Mouse (Mus musculus): ENCODE data around the gene Gys1. TPM values are rescaled to one million over a fixed set of nuclear protein-coding genes. Genes with fewer than 3 reads are reported as not detected.
"Not testable (repeated sequence)": the region's sequence is repeated elsewhere in the genome, so short reads cannot be mapped to it uniquely, and the experiment has no call there.

The Gys1 gene
- total and polyA plus RNA-seq, 2 experiments from 2014 or later: 9.8 to 12.3 TPM

DNA sequence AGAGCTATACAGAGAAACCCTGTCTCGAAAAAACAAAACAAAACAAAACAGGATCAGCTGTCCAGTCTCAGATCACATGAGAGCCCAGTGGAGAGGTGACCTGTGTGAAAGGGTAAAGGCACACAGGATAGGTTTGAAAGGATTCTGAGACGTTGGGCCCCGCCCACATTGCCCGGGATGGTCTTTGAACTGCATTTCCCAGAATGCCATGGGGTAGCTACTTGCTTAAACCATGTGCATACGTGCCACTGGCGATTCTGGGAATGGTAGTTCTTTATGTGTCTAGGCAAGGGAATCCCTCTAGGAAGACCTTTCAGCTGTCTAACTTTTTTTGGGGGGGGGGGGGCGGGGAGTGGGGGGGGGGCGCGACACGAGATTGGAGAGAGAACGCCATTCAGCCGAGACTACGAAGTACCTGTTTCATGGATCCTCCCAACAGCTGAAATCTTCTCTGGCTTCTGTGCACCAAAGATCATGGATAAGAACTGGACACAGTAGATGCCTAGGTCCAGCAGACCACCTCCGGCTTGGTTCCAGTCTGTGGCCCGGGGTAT, 46.8 kb downstream of the Gys1 start, which contains the start of gene Tulp2:
Tulp2 (plus strand) TSS at position 504 of the 554 bp plus-strand sequence.
- 52% methylated on average over 15 of the region's 15 CpGs for WGBS
- ATAC-seq: peak; percentile 90
- H3K4me3 ChIP-seq (ENCODE audit: low read depth, low read length): no peak within 1 kb of the TSS
- no peak for TF ChIP-seq CTCF (IDR thresholded peaks at IDR 0.05; ENCODE audit: low read depth)
- peak; percentile 74 for DNase-seq
- H3K9ac ChIP-seq: no peak within 1 kb of the TSS
- no peak within 1 kb of the TSS for H3K4me2 ChIP-seq (ENCODE audit: low read depth)
- H3K4me1 ChIP-seq (ENCODE audit: insufficient read depth): no peaks in the 10 kb centered on the region
- no peaks in the 10 kb centered on the region for H3K36me3 ChIP-seq (ENCODE audit: insufficient read depth)
- H3K27me3 ChIP-seq (ENCODE audit: insufficient read depth, low read length): no peaks in the 10 kb centered on the region
- H3K9me3 ChIP-seq (ENCODE audit: low read length): no peaks in the 10 kb centered on the region
- no peak within 1 kb of the TSS for H3K27ac ChIP-seq (ENCODE audit: low read depth, low read length)

- H3K4me2 ChIP-seq (ENCODE audit: low read depth): no peak overlapping the region
- no peaks in the 10 kb centered on the region for H3K27me3 ChIP-seq (ENCODE audit: insufficient read depth, low read length)
- DNase-seq (no peak), ATAC-seq (no peak)
- H3K9ac ChIP-seq: no peak overlapping the region
- H3K4me1 ChIP-seq (ENCODE audit: insufficient read depth): no peaks in the 10 kb centered on the region
- H3K27ac ChIP-seq (ENCODE audit: low read depth, low read length): no peak overlapping the region
- no peaks in the 10 kb centered on the region for H3K9me3 ChIP-seq (ENCODE audit: low read length)
- no peak overlapping the region for H3K4me3 ChIP-seq (ENCODE audit: low read depth, low read length)
- no peak for TF ChIP-seq CTCF (IDR thresholded peaks at IDR 0.05; ENCODE audit: low read depth)
- H3K36me3 ChIP-seq (ENCODE audit: insufficient read depth): no peaks in the 10 kb centered on the region
- WGBS: 89% methylated on average over 1 of the region's 1 CpGs
These were observed 47.5 kb downstream of the Gys1 start for GRCm38 (mm10) chr7:45482166-45482565.

DNA sequence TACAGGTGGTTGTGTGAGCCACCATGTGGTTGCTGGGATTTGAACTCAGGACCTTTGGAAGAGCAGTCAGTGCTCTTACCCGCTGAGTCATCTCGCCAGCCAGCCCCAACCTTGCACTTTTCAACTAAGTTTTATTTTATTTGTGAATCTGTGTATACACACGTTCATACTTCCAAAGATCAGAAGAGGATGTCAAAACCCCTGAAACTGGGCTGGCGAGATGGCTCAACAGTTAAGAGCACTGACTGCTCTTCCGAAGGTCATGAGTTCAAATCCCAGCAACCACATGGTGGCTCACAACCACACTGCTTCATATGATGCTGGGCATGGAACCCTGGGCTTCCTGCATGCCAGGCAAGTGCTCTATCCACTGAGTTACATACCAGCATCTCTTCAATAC, 50.3 kb downstream of the Gys1 start:
- H3K27ac ChIP-seq (ENCODE audit: low read depth, low read length); DNase-seq; H3K4me2 ChIP-seq (ENCODE audit: low read depth); H3K36me3 ChIP-seq (ENCODE audit: insufficient read depth); H3K4me1 ChIP-seq (ENCODE audit: insufficient read depth); H3K4me3 ChIP-seq (ENCODE audit: low read depth, low read length); H3K9me3 ChIP-seq (ENCODE audit: low read length); H3K27me3 ChIP-seq (ENCODE audit: insufficient read depth, low read length); H3K9ac ChIP-seq; ATAC-seq: not testable (repeated sequence)
- 95% methylated on average over 5 of the region's 5 CpGs for WGBS

- 79% methylated on average over 7 of the region's 7 CpGs for WGBS
- no peak overlapping the region for H3K27ac ChIP-seq (ENCODE audit: low read depth, low read length)
These were observed 51.5 kb downstream of the Gys1 start for GRCm38 (mm10) chr7:45486158-45486557.

GRCm38 (mm10) chr7:45486761-45487415, 52.2 kb downstream of the Gys1 start, which contains the start of gene Gm45808:
Gene Gm45808 (minus strand): TSS chr7:45486811.
- H3K36me3 ChIP-seq (ENCODE audit: insufficient read depth): no peaks in the 10 kb centered on the region
- H3K27me3 ChIP-seq (ENCODE audit: insufficient read depth, low read length): no peaks in the 10 kb centered on the region
- no peak for TF ChIP-seq CTCF (IDR thresholded peaks at IDR 0.05; ENCODE audit: low read depth)
- H3K4me2 ChIP-seq (ENCODE audit: low read depth): 0 out of 2 replicates have a peak within 1 kb of the TSS, but pooled peaks have one; percentile 48
- H3K9me3 ChIP-seq (ENCODE audit: low read length): no peaks in the 10 kb centered on the region
- no peak within 1 kb of the TSS for H3K4me3 ChIP-seq (ENCODE audit: low read depth, low read length)
- ATAC-seq (no peak), DNase-seq (no peak)
- 0 out of 2 replicates have a peak, but pooled peaks cover 6% of the 10 kb centered on the region for H3K4me1 ChIP-seq (ENCODE audit: insufficient read depth)
- H3K27ac ChIP-seq (ENCODE audit: low read depth, low read length): no peak within 1 kb of the TSS
- H3K9ac ChIP-seq: peak within 1 kb of the TSS; percentile 50; the same call in 1 of the 2 replicates
- WGBS: 75% methylated on average over 12 of the region's 12 CpGs

More at GRCm38 (mm10) chr7:45486158-45486557, 51.5 kb downstream of the Gys1 start:
- H3K9me3 ChIP-seq (ENCODE audit: low read length): no peaks in the 10 kb centered on the region
- no peak for TF ChIP-seq CTCF (IDR thresholded peaks at IDR 0.05; ENCODE audit: low read depth)
- DNase-seq: no peak
- H3K27me3 ChIP-seq (ENCODE audit: insufficient read depth, low read length): no peaks in the 10 kb centered on the region
- H3K36me3 ChIP-seq (ENCODE audit: insufficient read depth): no peaks in the 10 kb centered on the region
- ATAC-seq: no peak
- H3K4me3 ChIP-seq (ENCODE audit: low read depth, low read length): no peak overlapping the region
- no peak overlapping the region for H3K9ac ChIP-seq
- no peak overlapping the region for H3K4me2 ChIP-seq (ENCODE audit: low read depth)
- 0 out of 2 replicates have a peak, but pooled peaks cover 6% of the 10 kb centered on the region for H3K4me1 ChIP-seq (ENCODE audit: insufficient read depth)

DNA sequence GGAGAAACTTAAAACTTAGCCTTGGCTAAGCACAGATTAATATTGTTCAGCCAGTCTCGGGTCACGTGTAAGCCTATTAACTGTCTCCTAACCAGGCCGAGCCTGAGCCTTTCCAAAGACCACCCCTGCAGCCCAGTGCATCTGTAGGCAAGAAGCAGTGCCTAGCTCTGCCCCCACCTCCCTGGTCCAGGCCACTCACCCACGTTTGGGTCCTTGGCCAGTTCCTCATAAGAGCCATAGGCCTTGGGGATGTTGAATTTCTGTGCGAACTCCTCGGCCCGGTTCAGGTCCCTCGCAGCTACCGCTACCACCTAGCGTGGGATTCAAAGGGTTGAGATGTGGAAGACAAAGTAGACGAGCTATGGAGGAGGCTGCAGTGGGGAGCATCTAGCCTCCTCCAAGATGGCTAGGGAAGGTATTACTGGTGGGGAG, 53.2 kb downstream of the Gys1 start:
- 21% methylated on average over 11 of the region's 11 CpGs for WGBS
- TF ChIP-seq CTCF (IDR thresholded peaks at IDR 0.05; ENCODE audit: low read depth): no peak
- Histone ChIP-seq H3K9ac (peak overlapping the region; percentile 50; the same call in 1 of the 2 replicates), H3K36me3 (ENCODE audit: insufficient read depth) (peaks cover 4% of the 10 kb centered on the region; the same call in 1 of the 2 replicates), H3K4me3 (ENCODE audit: low read depth, low read length) (peak overlapping the region; percentile 31), H3K27me3 (ENCODE audit: insufficient read depth, low read length) (no peaks in the 10 kb centered on the region), H3K27ac (ENCODE audit: low read depth, low read length) (peak overlapping the region; percentile 80), H3K4me1 (ENCODE audit: insufficient read depth) (0 out of 2 replicates have a peak, but pooled peaks cover 6% of the 10 kb centered on the region), H3K4me2 (ENCODE audit: low read depth) (peak overlapping the region; percentile 48), H3K9me3 (ENCODE audit: low read length) (no peaks in the 10 kb centered on the region)
- ATAC-seq: peak; percentile 63
- DNase-seq: peak; percentile 58
